Mouse (Mus musculus) CH12.LX (cell line): ENCODE results near the gene Baiap3.

Experiments
- POLR2A ChIP-seq: IDR thresholded peaks from 2 replicates; pipeline ENCODE4 v1.6.1; 2011; ENCODE audit warnings: low read depth, mild to moderate bottlenecking, improper control_type of control experiment, low read length
- POLR2AphosphoS2 ChIP-seq: IDR thresholded peaks from 2 replicates; pipeline ENCODE4 v1.6.1; 2011; ENCODE audit warnings: low read depth, low read length, improper control_type of control experiment

GRCm38 (mm10) chr17:25293495-25293894, 37.3 kb upstream of the Baiap3 start:
- TF ChIP-seq POLR2A, result no peak
- no peak for TF ChIP-seq POLR2AphosphoS2
